Mouse (Mus musculus) cortical plate, adult 2 months (tissue): ENCODE measurements around the gene Hist1h2bc.

Experiments
- CTCF ChIP-seq: fragments of 200-500 bp; IDR thresholded peaks from 2 replicates; pipeline ENCODE4 v1.5.1; 2011; ENCODE audit warnings: mild to moderate bottlenecking, control low read depth, low read length; ENCODE audit not compliant: insufficient read depth; ENCODE audit errors: extremely low read depth
- POLR2A ChIP-seq: fragments of 200-500 bp; IDR thresholded peaks from 2 replicates; pipeline ENCODE4 v1.6.1; 2011; ENCODE audit warnings: mild to moderate bottlenecking, low read length, control low read depth; ENCODE audit not compliant: insufficient read depth; ENCODE audit errors: extremely low read depth

GRCm38 (mm10) chr13:23683755-23684281 lies at the start of gene Hist1h2bc, which contains the start of gene Hist1h2ac:
- TF ChIP-seq CTCF (no peak), POLR2A (peak; percentile 33; the same call in 1 of the 2 replicates)
